Mouse (Mus musculus) MN1 (cell line): Measurements from ENCODE around the gene Zfp366.

Experiments
- DNase-seq: peaks from one replicate; pipeline ENCODE4 v3.0.0-alpha.2; 2016; ENCODE audit warnings: low spot score

Gene Zfp366

GRCm38 (mm10) chr13:99186859-99187258 is 2.2 kb downstream of the Zfp366 start:
- no peak for DNase-seq

DNA sequence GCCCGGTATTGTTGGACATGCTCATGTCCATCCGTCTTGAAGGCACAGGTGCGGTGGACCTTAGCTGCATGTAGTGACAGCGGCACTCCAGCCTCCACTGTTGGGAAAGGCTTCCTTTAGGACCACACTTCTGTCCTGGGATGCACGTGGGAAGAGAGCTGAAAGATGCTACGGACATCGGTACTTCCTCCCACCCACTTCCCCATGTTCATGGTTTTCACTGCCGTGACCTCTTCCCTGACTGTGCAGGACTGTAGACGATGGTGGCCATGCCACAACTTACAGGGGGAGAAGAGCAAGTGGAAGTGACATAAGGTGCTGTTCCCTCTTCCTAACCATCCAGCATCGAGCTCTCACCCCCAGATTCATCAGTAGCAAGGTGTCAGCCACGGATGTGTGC is 2.8 kb downstream of the Zfp366 start:
- no peak for DNase-seq

DNA sequence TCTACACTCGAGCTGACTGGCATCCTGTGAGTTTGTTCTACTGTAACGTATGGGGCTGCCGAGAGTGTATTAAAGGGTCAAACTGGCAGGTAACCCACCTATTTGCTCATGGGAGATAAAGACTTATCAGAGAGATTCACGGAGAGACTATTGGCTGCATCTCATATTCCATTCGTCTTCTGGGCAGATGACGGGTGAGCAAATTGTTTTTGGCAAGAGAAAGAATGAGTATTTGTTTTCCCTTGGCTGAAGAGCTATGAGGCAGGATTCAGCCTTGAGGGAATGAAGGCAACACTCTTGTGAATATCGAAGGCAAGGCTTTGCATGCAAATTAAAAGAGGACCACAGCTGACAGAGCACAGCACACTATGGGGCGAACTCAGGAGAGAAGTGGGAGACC is 4.0 kb downstream of the Zfp366 start:
- no peak for DNase-seq

GRCm38 (mm10) chr13:99189671-99190070 is 5.0 kb downstream of the Zfp366 start:
- DNase-seq = no peak

DNA sequence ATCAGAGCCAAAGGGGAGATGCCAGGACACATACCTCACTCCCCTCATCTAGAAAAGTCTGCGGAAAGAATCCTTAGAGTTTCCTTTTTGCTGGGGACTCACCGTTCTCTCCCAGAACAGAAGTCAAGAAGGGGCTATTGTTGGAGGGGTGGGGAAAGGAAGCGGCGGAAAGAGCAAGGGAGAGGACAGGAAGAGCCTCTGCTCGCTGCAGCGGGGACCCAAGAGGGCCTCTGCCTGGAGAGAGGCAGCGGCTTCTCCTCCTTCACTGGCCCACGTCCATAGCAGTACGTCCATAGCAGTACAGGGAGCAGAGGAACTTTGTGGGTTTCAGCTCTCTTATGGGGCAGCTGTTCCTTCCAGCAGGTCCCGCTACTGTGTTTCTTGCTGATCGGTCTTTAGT is 5.8 kb downstream of the Zfp366 start:
- no peak for DNase-seq

DNA sequence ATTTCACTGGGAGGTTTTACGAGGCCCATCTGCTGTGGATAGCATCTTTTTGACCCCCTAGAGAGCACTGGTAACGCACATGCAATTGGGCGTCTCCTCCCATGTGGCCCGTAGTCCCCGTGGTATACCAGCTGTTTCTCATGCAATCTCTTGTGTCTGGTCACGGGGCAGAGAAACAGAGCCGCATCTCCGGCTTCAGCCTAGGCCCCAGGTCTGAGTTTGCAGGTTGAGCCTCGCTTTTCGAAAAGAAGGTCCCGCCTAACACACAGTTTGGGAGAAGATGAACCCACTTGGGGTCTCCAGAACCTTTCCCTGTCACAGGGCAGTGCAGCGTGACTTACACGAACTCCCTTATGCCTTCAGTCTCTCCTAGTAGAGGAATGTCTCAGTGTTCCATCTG is 6.4 kb downstream of the Zfp366 start:
- no peak for DNase-seq

GRCm38 (mm10) chr13:99196314-99196713 is 11.7 kb downstream of the Zfp366 start:
- DNase-seq = no peak

GRCm38 (mm10) chr13:99196865-99197264 is 12.2 kb downstream of the Zfp366 start:
- DNase-seq = no peak

DNA sequence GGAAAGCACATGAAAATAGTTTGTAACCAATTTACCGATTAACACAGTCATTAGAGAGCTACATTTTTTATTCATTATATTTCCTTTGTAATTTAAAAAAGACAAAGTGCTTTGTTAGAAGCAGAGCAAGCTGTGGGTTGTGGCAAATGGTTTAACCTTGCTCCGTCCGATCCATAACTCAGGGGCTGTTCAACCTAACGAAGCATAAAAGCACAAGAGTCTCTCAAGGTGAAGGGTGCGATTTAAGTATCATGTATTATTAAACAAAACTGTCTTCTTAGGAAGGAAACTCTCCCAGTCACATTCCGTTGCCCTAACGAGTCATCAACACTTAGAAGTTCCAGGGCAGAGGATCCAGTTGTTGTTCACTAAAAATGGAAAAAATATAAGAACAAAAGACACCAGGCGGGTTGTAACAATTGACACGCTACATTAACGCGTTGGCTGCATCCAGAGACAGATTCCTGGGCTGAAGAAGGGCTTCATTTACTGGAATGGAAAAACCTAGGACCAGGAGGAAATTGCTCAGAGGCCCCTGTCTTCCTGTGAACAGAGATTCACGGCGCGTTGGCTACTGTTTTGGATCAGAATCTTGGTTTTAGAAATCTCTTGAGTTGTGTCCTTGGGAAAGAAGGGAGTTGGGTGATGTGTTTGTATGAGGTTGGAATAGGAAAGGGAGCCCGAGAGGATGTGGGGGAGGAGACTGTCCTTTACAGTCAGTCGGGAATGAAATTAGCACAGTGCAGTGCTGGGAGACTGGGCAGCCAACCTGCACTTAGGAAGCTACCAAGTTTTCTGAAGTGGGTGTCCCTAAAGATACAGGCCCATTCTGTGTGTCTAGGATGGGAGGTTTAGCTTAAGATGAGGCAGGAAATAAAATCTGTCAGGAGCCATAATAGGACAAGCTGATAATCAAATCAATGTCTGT is 17.3 kb downstream of the Zfp366 start:
- DNase-seq = no peak

DNA sequence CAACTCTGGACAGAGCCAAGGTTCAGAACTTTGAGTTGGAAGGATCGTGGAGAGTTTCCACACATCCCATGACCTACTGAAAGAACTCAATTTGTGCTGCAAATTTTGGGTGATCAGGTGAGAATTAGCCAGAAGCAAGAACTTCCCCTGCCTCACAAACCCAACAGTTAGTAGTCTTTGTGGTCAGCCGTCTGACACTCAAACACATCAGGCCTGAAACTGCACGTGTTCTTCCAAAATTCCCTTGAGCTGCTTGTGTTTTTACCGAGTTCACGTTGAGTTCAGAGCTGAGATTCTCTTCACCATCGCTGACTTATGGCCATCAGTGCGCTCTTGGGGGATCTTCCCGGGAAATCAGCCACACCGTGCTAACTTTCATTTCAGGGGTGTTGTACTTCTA is 22.6 kb downstream of the Zfp366 start:
- DNase-seq = no peak

DNA sequence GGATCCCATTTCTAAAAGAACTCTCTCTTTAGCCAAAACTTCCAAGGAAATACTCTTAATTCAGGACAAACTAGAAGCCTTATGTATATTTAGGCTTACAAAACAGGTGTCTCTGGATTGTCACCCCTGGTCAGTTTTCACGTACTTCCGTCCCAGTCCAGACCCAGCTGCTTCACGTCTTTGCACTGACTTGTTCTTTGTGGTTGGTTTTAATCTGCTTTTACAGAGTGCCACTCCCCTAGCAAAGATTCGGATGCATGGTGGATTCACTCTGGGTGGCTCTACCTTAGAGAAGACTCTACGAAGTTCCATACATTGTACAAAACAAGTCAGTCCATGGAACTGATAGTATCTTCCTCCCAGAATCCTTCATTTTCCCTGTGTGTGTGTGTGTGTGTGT is 25.2 kb downstream of the Zfp366 start:
- no peak for DNase-seq

DNA sequence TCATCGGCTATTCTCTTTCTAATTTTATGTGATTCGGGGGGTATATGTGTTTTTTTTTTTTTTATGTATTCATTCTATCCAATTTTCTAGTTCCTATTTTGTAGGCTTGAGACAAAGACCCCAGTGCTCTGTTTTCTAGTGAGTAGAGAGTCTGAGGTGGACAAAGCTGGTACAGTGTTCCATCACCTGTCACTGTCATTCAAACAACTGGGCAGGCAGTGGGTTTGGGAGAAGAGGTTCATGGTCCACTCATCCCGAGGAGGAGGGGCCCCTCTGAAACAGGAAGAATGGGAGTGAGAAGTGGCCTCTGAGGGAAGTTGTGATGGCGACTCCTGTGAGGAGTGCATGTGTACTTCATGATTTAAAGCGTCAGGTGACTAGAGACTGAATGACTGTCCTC is 26.2 kb downstream of the Zfp366 start:
- DNase-seq = no peak

DNA sequence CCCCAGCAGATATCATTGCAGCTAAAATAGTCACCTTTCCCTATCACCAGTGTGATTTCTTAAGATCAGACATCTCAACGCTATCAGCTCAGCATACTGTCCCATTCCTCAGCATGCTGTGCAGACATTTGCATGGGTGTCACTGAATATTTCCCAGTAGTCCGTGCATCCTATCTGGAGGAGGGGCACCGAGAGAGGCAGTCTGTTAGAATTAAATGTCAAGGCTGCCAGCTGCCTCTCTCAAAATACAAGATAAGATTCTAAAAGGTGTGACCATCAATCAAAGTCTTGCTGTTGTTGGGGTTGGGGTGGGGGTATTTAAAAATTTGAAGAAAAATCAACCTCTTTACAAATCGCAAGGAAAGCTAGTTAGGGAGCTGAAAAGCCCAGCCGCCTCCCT is 28.4 kb downstream of the Zfp366 start:
- no peak for DNase-seq

DNA sequence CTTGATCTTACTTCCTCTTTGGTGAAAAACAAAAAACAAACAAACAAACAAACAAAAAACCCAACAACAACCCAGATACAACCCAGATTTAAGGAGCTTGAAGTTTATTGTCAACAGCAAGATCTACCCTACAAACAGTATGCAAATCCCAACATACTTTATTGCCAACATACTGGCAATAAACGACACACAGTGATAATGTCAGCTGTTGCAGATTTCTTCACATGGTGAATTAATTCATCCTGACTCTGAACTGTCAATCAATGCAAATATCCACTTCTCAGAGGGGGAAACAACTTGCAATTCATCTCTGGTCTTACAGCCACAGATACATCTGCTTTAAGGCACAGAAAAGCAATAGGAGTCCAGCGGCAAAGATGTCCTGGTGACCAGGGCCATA is 31.4 kb downstream of the Zfp366 start:
- no peak for DNase-seq

DNA sequence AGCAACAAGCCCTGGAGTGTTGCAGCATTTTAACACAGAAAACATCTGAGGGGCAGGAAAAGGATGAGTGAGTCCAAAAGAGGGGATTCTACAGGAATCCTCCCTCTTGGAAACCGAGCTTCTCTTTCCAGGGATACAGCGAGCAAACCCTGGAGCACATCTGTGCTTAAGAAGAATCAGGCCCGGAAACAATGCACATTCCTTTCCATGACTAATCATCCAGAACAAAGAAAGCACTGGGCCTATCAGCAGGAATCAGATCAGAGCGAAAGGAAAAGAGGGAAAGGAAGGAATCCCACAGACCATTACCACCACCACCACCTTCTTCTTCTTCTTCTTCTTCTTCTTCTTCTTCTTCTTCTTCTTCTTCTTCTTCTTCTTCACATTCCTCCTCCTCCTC is 33.4 kb downstream of the Zfp366 start:
- peak; percentile 16 for DNase-seq

- no peak for DNase-seq
Measured at GRCm38 (mm10) chr13:99219586-99219985, 35.0 kb downstream of the Zfp366 start.

DNA sequence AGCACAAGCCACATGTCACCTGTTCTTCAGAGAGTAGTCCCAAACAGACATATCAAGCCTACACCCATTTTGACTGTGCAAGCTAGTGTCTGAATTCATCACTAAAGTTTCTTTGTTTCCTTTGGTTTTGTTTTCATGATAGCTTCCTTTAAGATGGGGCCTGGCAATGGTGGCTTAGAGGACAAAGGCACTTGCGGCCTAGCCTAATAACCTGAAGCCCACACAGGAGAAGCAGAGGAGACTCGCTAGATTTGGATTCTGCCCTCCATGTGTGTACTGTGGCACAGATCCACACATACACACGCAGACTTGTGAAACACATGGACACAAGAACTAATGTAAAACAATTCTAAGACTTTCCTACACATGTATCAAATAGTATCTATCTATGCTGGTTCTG is 37.4 kb downstream of the Zfp366 start:
- no peak for DNase-seq

GRCm38 (mm10) chr13:99222476-99222875 is 37.9 kb downstream of the Zfp366 start:
- no peak for DNase-seq

DNA sequence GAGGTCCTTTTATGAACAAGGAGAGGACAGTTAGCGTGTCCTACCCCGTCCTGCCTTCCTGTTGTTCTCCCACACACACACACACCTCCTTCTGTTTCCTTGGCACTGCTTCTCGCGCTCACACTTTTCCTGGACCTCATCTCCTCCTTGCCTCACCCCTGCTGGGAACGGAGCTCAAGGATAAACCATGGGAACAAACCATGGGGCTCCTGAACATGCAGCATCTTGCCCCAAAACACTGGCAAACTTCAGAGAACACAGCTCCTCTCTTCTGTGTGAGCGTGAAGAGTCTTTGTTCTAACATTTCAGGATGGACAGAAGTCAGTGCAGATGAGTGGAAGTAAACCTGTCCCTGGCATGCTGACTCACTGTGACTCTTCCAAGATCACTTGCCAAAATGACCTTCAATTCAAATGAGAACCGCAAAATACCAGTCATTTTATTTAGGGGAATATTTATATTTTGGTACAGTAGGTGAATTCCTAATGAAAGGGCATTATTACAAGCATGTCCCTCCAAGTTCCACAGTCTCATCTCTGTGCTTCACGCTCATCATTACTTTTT is 38.8 kb downstream of the Zfp366 start:
- no peak for DNase-seq

DNA sequence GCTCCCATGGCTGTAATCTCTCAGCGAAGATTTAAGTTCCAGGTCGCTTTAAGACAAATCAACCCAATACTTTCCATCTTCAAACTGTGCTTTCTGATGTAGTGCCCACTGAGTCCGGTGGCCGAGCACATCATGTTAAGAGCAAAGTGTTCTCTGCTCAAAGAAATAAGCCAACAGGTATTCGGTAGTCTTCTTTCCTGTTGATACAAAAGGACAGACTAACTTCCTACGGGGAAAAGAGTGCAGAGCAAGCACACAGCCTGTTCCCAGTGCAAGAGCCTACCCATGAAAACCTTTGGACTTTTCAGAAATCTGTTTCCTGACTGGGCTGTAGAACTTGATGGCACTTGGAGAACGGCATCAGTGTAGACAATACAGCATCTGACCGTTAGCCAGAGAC is 39.3 kb downstream of the Zfp366 start:
- DNase-seq = no peak

DNA sequence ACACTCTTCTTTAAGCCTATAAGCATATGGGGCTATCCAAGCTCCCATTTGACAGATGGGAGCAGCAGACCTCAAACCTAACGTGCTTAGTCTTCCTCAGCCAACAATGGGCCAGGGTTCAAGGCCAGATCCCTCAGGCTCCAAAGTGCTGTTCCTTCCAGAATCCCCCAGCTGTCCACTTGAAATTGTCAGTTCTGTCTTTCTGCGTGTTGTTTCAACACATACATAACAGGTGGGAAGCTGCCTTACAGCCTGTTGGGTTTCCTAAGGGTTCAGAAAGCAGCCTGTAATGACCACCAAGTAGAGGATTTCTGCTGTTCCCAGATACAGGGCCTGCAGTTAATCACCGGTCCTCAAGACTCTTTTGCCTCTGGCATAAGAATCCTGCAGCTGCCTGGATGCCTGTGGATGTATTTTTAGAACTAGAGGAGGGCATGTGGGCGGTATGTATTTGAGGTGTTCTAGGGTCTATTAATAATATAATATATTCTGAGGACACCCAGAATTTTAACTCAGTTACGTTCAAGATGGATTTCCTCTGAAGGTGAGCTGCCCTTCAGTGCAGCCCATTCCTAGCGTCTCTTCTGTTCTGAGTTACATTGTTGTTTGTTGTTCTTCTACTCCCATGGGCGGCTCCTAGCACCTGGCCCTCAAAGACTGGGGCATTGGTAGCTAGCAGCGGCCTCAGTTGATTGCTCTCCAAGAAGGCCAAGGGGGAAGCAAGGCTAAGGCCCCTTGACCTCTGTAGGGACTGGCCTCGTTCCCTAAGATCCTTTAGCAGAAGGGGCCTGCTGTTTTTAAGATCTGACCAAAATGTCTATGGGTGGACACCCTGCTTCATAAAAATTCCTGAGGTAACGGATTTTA is 41.0 kb downstream of the Zfp366 start:
- no peak for DNase-seq

DNA sequence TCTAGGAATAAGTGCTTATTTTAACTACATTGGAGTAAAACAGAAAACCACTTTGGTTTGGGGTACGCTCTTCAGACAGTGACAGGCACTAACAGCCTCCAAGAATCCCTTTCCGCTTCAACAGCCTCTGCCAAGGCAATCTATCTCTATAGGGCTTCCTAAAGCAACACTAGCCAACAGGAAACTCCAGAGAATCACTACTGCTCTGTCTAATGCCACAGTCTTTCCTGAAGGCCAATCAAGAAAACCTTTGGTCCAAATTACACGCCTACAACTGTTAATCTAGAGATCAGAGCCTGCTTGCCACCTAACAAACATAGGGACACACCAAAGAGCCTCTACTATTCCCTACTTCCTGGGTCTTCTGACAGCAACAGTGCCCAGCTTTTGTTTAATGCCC is 42.2 kb downstream of the Zfp366 start:
- no peak for DNase-seq
